Mouse (Mus musculus): Measurements from ENCODE around the gene Gm8246.
"Not testable (repeated sequence)": the region's sequence is repeated elsewhere in the genome, so short reads cannot be mapped to it uniquely, and the experiment has no call there.

Gm8246 gene

GRCm38 (mm10) chr14:5477730-5478129 lies at the start of gene Gm8246:
Gene Gm8246, minus strand, starts transcription at chr14:5477830.
- DNase-seq (ENCODE audit: extremely low read depth, low read depth): not testable (repeated sequence)

- DNase-seq (ENCODE audit: extremely low read depth, low read depth): not testable (repeated sequence)
Observed at GRCm38 (mm10) chr14:5501374-5501773, 23.7 kb upstream of the Gm8246 start, which contains the start of gene Gm3488. Gene Gm3488, plus strand, starts transcription at chr14:5501674.

GRCm38 (mm10) chr14:5483907-5484306 lies 6.3 kb upstream of the Gm8246 start, which contains the start of gene Gm3187:
Gene Gm3187, plus strand, starts transcription at chr14:5484207.
- DNase-seq (ENCODE audit: extremely low read depth, low read depth): not testable (repeated sequence)

GRCm38 (mm10) chr14:5460469-5460868 lies 17.2 kb downstream of the Gm8246 start:
- DNase-seq (ENCODE audit: extremely low read depth, low read depth): not testable (repeated sequence)

- DNase-seq (ENCODE audit: extremely low read depth, low read depth): not testable (repeated sequence)
Observed at GRCm38 (mm10) chr14:5455367-5455766, 22.3 kb downstream of the Gm8246 start, which contains the start of gene Gm3194. Gene Gm3194, minus strand, starts transcription at chr14:5455467.

All from MEL-GATA-1-ER (cell line).